Mouse (Mus musculus): ENCODE results near the gene Krt18. TPM values are rescaled to one million over a fixed set of nuclear protein-coding genes. Genes with fewer than 3 reads are reported as not detected.
"Not testable (repeated sequence)": the region's sequence is repeated elsewhere in the genome, so short reads cannot be mapped to it uniquely, and the experiment has no call there.

Krt18 gene
- polyA plus RNA-seq, 1 experiment from 2014 or later = 81.8 TPM

DNA sequence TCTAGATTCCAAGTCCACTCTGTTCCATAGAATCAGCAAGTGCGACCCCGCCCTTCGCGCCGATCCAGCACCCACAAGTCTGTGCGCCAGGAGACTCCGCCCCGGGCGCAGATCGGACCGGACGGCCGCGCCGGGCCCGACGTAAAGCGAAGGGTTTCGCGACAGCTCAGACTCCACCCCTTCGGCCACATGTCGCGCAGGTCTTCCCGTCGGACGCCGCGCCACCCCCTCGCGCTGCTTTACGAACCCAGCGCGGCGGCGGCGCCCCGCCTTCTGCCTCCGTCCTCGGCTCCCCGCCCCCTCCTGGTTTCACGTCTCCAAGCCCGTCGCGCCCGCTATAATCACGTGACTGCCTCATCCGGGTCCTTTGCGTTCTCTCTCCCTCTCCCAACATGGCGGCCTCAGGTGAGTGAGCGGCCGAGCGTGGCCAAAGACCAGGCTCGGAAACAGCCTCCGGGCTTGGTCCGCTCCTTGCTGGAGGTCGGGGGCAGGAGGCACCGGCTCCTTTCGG is 45.6 kb downstream of the Krt18 start, which contains the start of gene Eif4b:
Eif4b (plus strand) TSS at position 215 of the 511 bp plus-strand sequence.
- Histone ChIP-seq H3K4me3 (replicated peaks) (peak within 1 kb of the TSS; percentile 96), H3K9ac (peak within 1 kb of the TSS; percentile 98), H3K4me1 (replicated peaks) (peaks cover 66% of the 10 kb centered on the region), H3K9me3 (replicated peaks) (no peaks in the 10 kb centered on the region), H3K27me3 (no peaks in the 10 kb centered on the region), H3K4me2 (peak within 1 kb of the TSS; percentile 94), H3K36me3 (peaks cover 2% of the 10 kb centered on the region; the same call in 1 of the 2 replicates), H3K27ac (peak within 1 kb of the TSS; percentile 90)
- under 1% methylated on average over 58 of the region's 58 CpGs for WGBS (ENCODE audit: insufficient replicate concordance)
- peak; percentile 99 for DNase-seq
- ATAC-seq (ENCODE audit: low read depth) = peak; percentile 90

DNA sequence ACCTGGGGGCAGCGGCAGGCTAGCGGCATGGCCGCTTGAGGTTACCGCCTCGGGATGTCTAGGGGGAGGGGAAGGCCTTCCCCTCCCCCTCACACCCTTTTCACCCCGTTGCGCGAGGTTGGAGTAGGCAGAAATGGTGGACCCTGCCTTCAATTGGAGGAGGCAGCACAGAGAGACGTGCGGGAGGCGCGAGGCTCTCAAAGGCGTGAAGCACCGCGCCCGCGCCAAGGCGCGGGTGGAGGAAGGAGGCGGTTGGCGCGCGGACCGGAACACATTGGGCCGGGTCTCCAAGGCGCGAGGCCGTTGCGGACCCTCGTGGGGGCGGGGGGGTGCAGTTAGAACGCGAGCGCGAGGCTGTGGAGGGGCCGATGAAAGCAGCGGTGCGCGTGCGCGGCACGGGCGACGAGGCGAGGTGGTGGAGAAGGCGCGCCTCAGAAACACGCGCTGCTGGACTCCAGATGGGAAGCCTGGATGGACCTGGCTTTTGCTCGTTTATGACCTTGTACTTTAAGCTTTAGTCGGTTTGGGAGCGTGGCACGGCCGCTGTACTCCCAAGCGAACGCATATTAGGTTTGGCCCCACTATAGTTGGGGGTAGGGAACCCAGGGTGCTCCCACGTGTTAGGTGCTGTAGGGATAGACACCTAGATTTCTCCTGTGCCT is 46.2 kb downstream of the Krt18 start:
- H3K4me3 ChIP-seq (replicated peaks) = peak overlapping the region; percentile 96
- WGBS (ENCODE audit: insufficient replicate concordance) = under 1% methylated on average over 57 of the region's 57 CpGs
- peak overlapping the region; percentile 94 for H3K4me2 ChIP-seq

DNA sequence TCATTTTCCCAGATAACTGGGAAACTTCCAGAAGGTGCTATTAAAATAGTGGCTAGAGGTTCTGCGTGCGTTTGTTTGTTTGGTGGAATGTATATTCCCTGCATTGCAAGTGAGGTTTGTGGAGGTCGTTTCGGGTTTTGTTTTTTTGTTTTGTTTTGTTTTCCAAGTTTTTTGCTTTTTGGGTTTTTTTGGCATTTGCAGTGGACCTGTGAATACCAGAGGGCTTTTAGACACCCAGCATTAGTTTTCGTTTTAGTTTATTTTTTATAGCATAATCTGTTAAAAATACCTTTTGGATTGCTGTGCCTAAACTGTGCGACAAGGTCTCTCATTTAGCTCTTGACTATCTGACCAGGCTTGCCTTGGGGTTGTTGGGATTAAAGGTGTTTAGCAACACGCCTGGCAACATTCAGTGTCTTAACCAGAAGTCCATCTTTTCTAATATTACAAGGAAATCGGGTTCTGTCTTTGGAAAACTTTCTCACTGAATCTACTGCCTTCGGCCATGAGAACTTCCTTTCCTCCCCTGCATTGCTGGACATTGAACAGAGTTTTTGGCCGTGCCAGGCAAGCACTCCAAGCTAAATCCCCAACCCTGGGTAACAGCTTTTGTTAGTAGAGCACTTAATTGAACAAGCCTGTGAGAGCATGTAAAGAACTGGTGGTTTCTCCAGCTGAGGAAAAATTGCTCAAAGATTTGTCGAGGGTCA is 47.1 kb downstream of the Krt18 start:
- no peak for DNase-seq
- H3K36me3 ChIP-seq = peaks cover 5% of the 10 kb centered on the region
- peak overlapping the region; percentile 96 for H3K4me3 ChIP-seq (replicated peaks)
- no peak for ATAC-seq (ENCODE audit: low read depth)
- no peaks in the 10 kb centered on the region for H3K27me3 ChIP-seq
- H3K27ac ChIP-seq = peak overlapping the region; percentile 90
- WGBS (ENCODE audit: insufficient replicate concordance) = 2% methylated on average over 11 of the region's 11 CpGs
- H3K4me1 ChIP-seq (replicated peaks) = peaks cover 71% of the 10 kb centered on the region
- peak overlapping the region; percentile 98 for H3K9ac ChIP-seq
- H3K9me3 ChIP-seq (replicated peaks) = no peaks in the 10 kb centered on the region
- H3K4me2 ChIP-seq = peak overlapping the region; percentile 94

More for the DNA sequence above, 46.2 kb downstream of the Krt18 start:
- H3K27me3 ChIP-seq = no peaks in the 10 kb centered on the region
- H3K4me1 ChIP-seq (replicated peaks) = peaks cover 71% of the 10 kb centered on the region
- H3K36me3 ChIP-seq = peaks cover 5% of the 10 kb centered on the region; the same call in 1 of the 2 replicates
- peak overlapping the region; percentile 98 for H3K9ac ChIP-seq
- DNase-seq = peak; percentile 54
- H3K9me3 ChIP-seq (replicated peaks) = no peaks in the 10 kb centered on the region
- peak; percentile 22 for ATAC-seq (ENCODE audit: low read depth)
- H3K27ac ChIP-seq = peak overlapping the region; percentile 90

DNA sequence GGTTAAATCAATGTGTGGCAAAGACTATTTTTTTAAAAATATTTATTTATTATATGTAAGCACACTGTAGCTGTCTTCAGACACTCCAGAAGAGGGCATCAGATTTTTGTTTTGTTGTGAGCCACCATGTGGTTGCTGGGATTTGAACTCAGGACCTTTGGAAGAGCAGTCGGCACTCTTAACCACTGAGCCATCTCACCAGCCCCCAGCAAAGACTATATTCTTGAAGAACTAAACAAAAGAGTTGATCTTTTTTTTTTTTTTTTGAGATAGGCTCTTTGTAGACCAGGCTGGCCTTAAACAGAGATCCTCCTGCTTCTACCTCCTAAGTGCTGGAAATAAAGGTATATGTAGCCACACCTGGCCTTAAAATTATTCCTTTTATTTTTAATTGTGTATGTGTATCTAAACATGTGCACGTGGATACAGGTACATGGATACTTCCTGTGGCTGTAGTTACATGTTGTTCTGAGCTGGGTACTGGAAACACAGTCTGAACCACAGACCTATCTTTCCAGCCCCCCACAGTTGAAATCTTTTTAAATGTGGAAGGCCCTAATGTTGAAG is 49.2 kb downstream of the Krt18 start:
- Histone ChIP-seq H3K27me3 (no peaks in the 10 kb centered on the region), H3K27ac (no peak overlapping the region), H3K36me3 (peaks cover 25% of the 10 kb centered on the region), H3K4me2 (peak overlapping the region; percentile 51), H3K9ac (peak overlapping the region; percentile 6; the same call in 1 of the 2 replicates), H3K4me3 (replicated peaks) (no peak overlapping the region), H3K9me3 (replicated peaks) (no peaks in the 10 kb centered on the region), H3K4me1 (replicated peaks) (peaks cover 69% of the 10 kb centered on the region)
- DNase-seq (no peak), ATAC-seq (ENCODE audit: low read depth) (no peak)
- 53% methylated on average over 2 of the region's 2 CpGs for WGBS (ENCODE audit: insufficient replicate concordance)

DNA sequence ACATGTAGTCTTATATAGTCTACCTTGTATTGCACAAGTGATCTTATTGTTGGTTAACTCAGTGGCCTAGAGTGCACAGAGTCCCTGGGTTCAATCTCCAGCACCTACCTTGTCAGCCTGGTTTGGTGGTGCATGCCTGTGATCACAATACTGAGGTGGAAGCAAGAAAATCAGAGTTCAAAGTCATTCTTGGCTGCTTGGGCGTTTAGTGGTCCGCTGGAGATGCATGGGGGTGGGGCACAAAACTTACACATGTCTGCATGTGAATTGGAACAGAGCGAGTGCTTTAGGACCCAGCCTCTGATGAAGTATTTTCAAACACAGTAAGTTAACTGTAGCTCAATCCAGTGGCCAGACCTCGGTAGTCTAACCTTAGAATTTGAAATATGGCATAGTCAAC is 51.2 kb downstream of the Krt18 start:
- Histone ChIP-seq H3K4me1 (replicated peaks) (peaks cover 65% of the 10 kb centered on the region), H3K36me3 (peaks cover 45% of the 10 kb centered on the region)
- 68% methylated on average over 4 of the region's 4 CpGs for WGBS (ENCODE audit: insufficient replicate concordance)

DNA sequence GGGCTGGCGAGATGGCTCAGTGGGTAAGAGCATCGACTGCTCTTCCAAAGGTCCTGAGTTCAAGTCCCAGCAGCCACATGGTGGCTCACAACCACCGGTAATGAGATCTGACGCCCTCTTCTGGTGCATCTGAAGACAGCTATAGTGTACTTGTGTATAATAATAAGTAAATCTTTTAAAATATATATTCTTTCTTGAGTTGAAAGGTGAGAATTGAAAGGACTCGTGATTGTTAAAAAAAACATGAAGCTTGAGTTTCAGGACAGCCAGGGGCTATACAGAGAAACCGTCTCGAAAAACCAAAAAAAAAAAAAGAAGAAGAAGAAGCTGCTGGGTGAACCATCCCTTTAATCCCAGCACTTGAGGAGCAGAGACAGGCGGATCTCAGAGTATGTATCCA is 51.9 kb downstream of the Krt18 start:
- 67% methylated on average over 8 of the region's 8 CpGs for WGBS (ENCODE audit: insufficient replicate concordance)
- not testable (repeated sequence) for DNase-seq; H3K27ac ChIP-seq; ATAC-seq (ENCODE audit: low read depth); H3K4me2 ChIP-seq; H3K9ac ChIP-seq; H3K4me3 ChIP-seq (replicated peaks); H3K27me3 ChIP-seq; H3K9me3 ChIP-seq (replicated peaks)
- Histone ChIP-seq H3K36me3 (peaks cover 52% of the 10 kb centered on the region), H3K4me1 (replicated peaks) (peaks cover 59% of the 10 kb centered on the region)

More for the DNA sequence above, 51.2 kb downstream of the Krt18 start:
- ATAC-seq (ENCODE audit: low read depth) (no peak), DNase-seq (no peak)
- no peaks in the 10 kb centered on the region for H3K9me3 ChIP-seq (replicated peaks)
- no peaks in the 10 kb centered on the region for H3K27me3 ChIP-seq
- H3K4me2 ChIP-seq = no peak overlapping the region
- no peak overlapping the region for H3K27ac ChIP-seq
- no peak overlapping the region for H3K4me3 ChIP-seq (replicated peaks)
- H3K9ac ChIP-seq = no peak overlapping the region

DNA sequence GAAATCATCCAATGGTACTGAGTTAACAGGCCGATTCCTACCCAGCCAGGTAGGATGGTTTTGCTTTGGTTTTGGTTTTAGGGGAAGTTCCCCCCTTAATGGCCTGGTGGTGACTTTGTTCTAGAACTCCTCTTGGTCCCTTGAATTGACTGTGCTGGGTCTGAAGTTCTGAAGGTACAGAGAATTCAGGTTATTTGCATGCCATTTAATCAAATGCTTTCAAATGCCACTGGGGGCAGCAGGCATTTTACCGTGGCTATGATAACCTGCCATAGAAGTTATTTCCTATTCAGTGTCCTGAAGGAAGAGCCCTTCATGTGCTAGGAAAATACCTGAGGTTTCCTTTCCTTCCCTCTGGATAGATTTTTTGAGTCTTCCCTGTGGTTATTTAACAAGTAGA is 52.4 kb downstream of the Krt18 start:
- Histone ChIP-seq H3K4me2 (no peak overlapping the region), H3K9ac (no peak overlapping the region), H3K4me1 (replicated peaks) (peaks cover 54% of the 10 kb centered on the region), H3K27ac (no peak overlapping the region), H3K36me3 (peaks cover 56% of the 10 kb centered on the region), H3K27me3 (no peaks in the 10 kb centered on the region), H3K9me3 (replicated peaks) (no peaks in the 10 kb centered on the region), H3K4me3 (replicated peaks) (no peak overlapping the region)
- DNase-seq (no peak), ATAC-seq (ENCODE audit: low read depth) (no peak)
- WGBS (ENCODE audit: insufficient replicate concordance) = 57% methylated on average over 2 of the region's 2 CpGs

Other genes with a start within 250 kb of the Krt18 start
- gene Krt72, start 241.7 kb upstream of the Krt18 start, polyA plus RNA-seq (2015; fragmentation: Nextera tagmentation; extraction: Ambion mirVana) = not detected in 2 replicates
- not detected in 2 replicates for gene Krt73, start 225.8 kb upstream of the Krt18 start, polyA plus RNA-seq (2015; fragmentation: Nextera tagmentation; extraction: Ambion mirVana)
- not detected in 2 replicates for gene Krt2, start 210.0 kb upstream of the Krt18 start, polyA plus RNA-seq (2015; fragmentation: Nextera tagmentation; extraction: Ambion mirVana)
- gene Krt1, start 177.4 kb upstream of the Krt18 start, polyA plus RNA-seq (2015; fragmentation: Nextera tagmentation; extraction: Ambion mirVana) = not detected in 2 replicates
- gene Krt77, start 158.5 kb upstream of the Krt18 start, polyA plus RNA-seq (2015; fragmentation: Nextera tagmentation; extraction: Ambion mirVana) = not detected in 2 replicates
- gene Krt76, start 135.3 kb upstream of the Krt18 start, polyA plus RNA-seq (2015; fragmentation: Nextera tagmentation; extraction: Ambion mirVana) = not detected in 2 replicates
- gene Krt4, start 103.4 kb upstream of the Krt18 start, polyA plus RNA-seq (2015; fragmentation: Nextera tagmentation; extraction: Ambion mirVana) = 0.15 and 0.32 TPM in 2 replicates
- gene Krt79, start 87.9 kb upstream of the Krt18 start, polyA plus RNA-seq (2015; fragmentation: Nextera tagmentation; extraction: Ambion mirVana) = not detected in 2 replicates
- gene Krt78, start 73.9 kb upstream of the Krt18 start, polyA plus RNA-seq (2015; fragmentation: Nextera tagmentation; extraction: Ambion mirVana) = 0.03 TPM in 1 of 2 replicates, not detected in the other
- 89.5 and 107 TPM in 2 replicates for gene Krt8, start 23.7 kb upstream of the Krt18 start, polyA plus RNA-seq (2015; fragmentation: Nextera tagmentation; extraction: Ambion mirVana)
- gene Eif4b, start 45.6 kb downstream of the Krt18 start, polyA plus RNA-seq (2015; fragmentation: Nextera tagmentation; extraction: Ambion mirVana) = 67.5 and 79.6 TPM in 2 replicates
- 4.4 and 5.0 TPM in 2 replicates for gene Tns2, start 72.2 kb downstream of the Krt18 start, polyA plus RNA-seq (2015; fragmentation: Nextera tagmentation; extraction: Ambion mirVana)
- gene Spryd3, start 108.1 kb downstream of the Krt18 start, polyA plus RNA-seq (2015; fragmentation: Nextera tagmentation; extraction: Ambion mirVana) = 13.1 and 13.7 TPM in 2 replicates
- gene Igfbp6, start 116.2 kb downstream of the Krt18 start, polyA plus RNA-seq (2015; fragmentation: Nextera tagmentation; extraction: Ambion mirVana) = 1.1 and 1.2 TPM in 2 replicates
- 31.0 and 31.3 TPM in 2 replicates for gene Soat2, start 122.3 kb downstream of the Krt18 start, polyA plus RNA-seq (2015; fragmentation: Nextera tagmentation; extraction: Ambion mirVana)
- gene Zfp740, start 175.1 kb downstream of the Krt18 start, polyA plus RNA-seq (2015; fragmentation: Nextera tagmentation; extraction: Ambion mirVana) = 14.8 and 21.8 TPM in 2 replicates
- gene Csad, start 176.5 kb downstream of the Krt18 start, polyA plus RNA-seq (2015; fragmentation: Nextera tagmentation; extraction: Ambion mirVana) = 20.8 and 22.0 TPM in 2 replicates
- 5.5 and 6.5 TPM in 2 replicates for gene Itgb7, start 203.8 kb downstream of the Krt18 start, polyA plus RNA-seq (2015; fragmentation: Nextera tagmentation; extraction: Ambion mirVana)
- 2.5 and 3.0 TPM in 2 replicates for gene Rarg, start 229.3 kb downstream of the Krt18 start, polyA plus RNA-seq (2015; fragmentation: Nextera tagmentation; extraction: Ambion mirVana)
- not detected in 2 replicates for gene Gm9918, start 242.4 kb downstream of the Krt18 start, polyA plus RNA-seq (2015; fragmentation: Nextera tagmentation; extraction: Ambion mirVana)

Data from liver, embryonic 13.5 days (tissue).